Mouse (Mus musculus) layer of hippocampus, adult 9-10 months (tissue): ENCODE measurements around the gene Terf2.
A peak's percentile ranks its signal among the peaks of the same experiment; 100 is the strongest.
"Not testable (repeated sequence)": the region's sequence is repeated elsewhere in the genome, so short reads cannot be mapped to it uniquely, and the experiment has no call there.

Experiments
- DNase-seq: peaks from one replicate; pipeline ENCODE4 v3.0.0; 2022; ENCODE audit warnings: low spot score

Gene Terf2

DNA sequence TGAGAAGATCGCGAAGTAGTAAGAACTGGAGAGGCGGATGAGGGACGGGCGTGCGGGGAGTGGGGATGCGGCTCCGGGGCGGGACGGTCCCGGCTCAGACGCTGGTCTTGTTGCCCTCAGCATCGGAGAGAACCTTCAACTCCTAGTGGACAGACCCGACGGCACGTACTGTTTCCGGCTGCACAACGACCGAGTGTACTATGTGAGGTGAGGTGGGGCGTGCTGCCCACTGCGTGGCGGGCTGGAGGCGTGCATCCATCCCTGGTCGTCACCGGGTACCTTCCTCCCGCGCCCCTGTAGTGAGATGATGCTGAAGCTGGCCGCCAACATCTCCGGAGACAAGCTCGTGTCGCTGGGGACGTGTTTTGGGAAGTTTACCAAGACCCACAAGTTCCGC, 39.4 kb downstream of the Terf2 start:
- DNase-seq: no peak

GRCm38 (mm10) chr8:107056076-107056972, 40.0 kb downstream of the Terf2 start, which contains the start of the genes Cog8 and Nip7:
Gene Cog8, minus strand, starts transcription at chr8:107056689.
Gene Nip7, plus strand, starts transcription at chr8:107056877.
- peak; percentile 94 for DNase-seq

DNA sequence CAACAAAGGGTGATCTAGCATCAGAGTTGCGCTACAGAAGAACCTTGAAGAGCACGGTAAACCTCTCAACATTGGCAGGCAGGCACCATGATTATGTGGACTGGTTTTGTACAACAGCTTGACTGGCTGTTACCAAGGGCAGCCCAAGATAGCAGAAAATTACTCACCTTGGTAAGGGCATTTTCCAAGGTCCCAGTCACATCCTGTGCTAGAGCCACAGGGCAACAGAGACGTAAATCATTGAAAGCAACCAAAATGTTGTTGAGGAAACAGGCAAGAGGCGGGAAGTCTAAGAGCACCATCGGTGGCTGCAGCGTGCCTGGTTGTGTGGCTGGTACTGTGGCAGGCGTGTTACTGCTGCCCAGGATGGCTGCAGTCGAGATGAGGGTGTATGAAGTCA, 44.3 kb downstream of the Terf2 start:
- DNase-seq: no peak

DNA sequence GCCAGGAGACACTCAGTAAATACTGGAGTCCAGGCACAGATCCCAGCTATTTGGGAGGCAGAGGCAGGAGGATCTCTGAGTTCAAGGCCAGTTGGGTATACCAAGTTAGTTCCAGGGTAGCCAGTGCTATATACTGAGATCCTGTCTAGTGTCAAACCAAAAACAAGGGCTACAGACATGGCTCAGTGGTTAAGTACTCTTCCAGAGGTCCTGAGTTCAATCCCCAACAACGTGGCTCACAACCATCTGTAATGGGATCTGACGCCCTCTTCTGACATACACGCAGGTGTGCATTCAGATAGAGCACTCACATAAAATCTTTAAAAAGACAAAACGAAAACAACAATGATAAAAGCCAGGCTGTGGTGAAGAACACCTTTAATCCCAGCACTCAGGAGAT, 46.9 kb downstream of the Terf2 start:
- no peak for DNase-seq

DNA sequence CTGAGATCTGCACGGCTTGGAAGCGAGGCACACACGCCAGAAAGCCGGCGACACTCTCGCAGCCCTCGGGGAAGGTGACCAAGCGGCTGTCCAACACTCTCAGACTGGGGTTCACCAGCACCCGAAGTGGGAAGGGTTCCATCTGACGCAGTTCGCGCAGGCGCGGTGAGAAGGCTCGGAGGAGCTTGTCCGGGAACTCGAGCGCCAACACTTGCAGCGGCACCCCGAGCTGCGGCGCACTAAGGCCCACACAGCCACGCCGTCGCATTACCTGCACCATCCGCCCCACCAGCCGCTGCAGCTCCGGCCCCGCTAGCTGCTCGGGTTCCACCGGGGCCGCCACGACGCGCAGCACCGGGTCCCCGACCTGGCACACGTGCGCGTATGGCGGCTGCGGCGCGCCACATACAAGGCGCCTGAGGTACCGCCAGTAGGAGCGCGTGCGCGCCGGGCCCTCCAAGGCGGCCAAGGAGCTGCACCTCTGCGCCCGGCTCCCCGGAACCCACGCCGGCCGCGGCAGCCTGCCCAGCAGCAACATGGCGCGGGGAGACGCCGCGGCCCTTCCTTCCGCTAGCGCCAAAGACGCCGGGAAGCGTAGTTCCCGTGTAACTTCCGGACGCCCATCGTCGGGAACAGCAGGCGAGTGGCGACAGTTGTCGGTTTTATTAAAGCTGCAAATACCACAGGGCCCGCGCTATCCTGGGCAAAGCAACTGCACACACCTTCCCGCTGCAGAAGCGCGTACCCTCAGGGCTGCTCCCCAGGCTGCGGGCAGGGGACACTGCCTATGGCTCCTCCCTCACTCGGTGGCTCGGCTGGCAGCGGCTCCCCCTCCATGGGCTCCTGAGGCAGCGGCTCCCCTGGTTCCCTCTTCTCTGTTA, 48.0 kb downstream of the Terf2 start, which contains the start of gene Pdf:
TSS of gene Pdf (minus strand) at position 554 of the 881 bp plus-strand sequence.
- DNase-seq: peak; percentile 55

DNA sequence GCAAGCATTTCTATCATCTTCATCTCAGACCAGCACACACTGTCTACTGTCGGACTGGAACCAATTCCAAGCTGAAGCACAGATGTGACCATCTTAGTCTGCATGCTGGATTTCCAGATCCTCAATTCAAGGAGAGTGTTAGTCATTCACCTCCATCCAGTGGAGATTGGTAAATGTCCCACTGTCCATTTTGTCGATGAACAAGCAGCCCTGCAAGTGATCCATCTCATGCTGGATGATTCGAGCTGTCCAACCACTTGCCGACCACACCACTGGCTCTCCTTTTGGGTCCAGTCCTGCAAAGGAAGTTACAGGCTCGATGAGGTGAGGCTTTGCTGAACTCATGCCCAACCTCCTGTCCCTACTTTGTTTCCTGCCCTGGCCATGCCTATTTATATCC, 49.4 kb downstream of the Terf2 start:
- no peak for DNase-seq

- DNase-seq: no peak
Observed at GRCm38 (mm10) chr8:107045478-107045877, 50.9 kb downstream of the Terf2 start.

DNA sequence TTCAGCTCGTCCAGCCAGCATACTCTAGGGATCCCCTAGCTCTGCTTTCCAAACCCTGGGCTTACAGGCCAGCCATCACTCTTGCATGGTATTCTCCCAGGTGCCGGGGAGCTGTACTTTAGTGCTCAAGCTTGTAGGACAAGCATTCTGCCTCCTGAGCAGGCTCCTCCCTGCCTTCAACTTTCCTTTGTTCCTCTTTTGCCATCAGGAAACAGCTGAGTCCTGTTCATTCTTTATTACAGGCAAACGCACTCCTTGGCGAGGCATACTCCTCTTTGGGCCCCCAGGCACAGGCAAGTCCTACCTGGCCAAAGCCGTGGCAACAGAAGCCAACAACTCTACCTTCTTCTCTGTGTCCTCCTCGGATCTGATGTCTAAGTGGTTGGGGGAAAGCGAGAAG, 55.7 kb downstream of the Terf2 start:
- DNase-seq: no peak

DNA sequence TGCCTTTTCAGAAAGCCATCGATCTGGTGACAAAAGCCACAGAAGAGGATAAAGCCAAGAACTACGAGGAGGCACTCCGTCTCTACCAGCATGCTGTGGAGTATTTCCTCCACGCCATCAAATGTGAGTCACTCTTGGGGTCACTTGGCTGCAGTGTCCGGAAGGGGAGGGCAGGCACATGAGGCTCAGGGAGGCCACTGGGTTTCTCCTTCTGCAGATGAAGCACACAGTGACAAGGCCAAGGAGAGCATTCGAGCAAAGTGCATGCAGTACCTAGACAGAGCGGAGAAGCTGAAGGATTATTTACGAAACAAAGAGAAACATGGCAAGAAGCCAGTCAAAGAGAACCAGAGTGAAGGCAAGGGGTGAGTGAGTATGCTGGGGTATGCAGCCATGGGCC, 59.7 kb downstream of the Terf2 start:
- DNase-seq: no peak

GRCm38 (mm10) chr8:107035641-107036040, 60.7 kb downstream of the Terf2 start:
- no peak for DNase-seq

DNA sequence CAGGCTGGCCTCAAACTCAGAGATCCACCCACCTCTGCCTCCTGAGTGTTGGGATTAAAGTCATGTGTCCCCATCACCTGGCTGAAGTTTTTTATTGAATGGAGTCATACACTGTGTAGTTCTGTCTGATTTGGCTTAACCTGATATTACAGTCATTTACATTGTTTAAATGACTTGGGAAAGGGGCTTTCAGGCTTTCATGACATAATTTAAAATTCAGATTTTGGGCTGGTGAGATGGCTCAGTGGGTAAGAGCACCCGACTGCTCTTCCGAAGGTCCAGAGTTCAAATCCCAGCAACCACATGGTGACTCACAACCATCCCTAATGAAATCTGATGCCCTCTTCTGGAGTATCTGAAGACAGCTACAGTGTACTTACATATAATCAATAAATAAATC, 62.7 kb downstream of the Terf2 start:
- DNase-seq: not testable (repeated sequence)

DNA sequence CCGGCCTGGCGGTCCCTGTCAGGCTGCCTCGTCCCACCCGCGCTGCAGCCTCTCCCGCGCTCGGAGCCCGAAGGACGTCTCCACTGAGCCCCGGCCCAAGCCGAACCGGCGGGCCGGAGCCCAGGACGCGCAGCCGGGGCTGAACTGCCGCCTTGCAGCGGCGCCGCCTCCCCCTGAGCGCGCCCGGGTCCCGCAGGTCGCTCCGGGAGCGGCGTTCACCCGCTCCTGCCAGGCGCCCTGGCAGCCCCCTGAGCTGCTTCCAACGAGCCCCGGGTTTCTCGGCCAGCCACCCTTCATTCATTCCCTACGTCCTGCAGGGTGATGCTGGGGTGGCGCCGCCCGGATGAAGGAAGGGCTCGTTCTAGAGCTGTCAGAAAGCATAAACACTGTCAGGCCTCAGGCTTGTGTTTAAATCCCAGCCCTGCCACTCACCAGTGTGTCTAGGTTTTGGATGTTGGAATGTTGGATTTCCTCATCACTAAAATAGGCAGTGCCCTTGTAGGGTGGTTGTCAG, 64.7 kb downstream of the Terf2 start:
- no peak for DNase-seq

DNA sequence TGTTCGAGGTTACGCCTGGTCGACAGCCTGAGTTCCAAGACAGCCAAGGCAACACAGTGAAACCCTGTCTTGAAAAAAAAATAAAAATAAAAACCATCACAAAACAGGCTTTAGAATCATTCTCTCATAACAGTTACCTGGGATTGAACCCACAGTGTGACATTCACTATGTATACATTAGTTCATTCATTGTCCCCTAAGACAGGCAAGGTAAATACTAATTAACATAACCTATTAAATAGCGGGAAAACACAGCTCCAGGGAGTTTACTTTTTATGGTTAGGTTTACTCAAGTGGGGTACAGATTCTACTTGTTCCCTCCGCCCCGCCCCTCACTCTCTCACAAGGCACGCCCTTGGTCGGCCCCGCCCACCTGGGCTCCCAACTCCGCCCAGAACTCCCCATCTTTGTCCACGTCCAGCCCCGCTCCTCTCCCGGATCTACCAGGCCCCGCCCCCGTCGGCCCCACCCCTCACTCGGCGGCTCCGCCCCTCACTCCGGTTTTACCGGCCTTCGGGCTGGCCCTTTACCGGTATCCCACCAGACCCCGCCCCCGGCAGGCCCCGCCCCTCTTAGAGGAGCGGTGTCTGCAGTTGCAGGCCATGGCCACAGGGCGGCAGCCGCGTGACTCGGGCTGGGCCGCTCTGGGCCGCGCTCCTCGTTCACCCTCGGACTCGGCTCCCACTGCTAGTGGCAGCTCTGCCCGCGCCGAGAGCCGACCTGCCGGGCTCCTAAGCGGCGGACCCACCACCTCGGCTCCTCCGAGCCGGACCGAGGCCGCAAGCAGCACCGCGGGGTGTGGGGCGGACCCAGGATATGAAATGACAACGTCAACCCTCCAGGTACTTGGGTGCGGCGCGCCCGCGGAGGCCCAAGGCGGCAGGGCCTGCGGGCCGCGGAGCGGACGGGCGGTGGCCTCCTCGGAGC, 65.4 kb downstream of the Terf2 start, which contains the start of gene Vps4a:
TSS of gene Vps4a (plus strand) at position 573 of the 927 bp plus-strand sequence.
- peak; percentile 96 for DNase-seq

DNA sequence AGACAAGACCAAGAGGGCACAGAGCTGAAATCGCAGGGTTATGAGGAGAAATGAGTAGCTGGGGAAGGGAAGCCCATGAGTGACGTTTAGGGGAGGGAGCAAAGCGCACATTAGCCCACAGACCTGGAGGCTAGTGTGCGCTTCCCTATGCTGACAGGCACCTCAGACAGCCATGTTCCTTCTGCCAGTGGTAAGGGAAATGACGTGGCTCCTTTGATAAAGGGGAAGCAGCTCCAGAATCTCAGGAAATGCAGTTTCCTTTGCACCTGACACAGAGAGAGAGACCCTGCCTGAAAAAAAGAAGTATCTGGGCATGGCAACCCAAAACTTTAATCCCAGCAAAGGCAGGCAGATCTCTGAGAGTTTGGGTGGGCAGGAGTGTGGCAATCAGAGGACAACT, 66.3 kb downstream of the Terf2 start:
- no peak for DNase-seq

DNA sequence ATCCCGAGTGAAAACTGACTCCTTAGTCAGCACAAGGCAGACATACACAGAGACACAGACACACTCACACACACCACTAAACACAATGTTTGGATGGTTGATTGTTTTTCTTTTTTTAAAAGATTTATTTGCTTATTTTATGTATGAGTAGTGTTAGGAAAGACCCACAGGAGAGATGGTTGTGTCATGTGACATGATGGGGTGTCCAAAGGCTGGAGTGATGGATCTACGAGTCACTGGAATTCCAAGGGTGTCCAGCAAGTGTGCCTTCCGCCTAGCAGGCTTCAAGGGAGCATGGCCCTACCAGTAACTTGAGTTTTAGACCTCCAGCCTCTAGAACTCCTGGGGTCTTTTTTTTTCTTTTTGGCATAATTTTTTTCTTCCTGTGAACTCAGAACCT, 67.0 kb downstream of the Terf2 start:
- DNase-seq: no peak

- DNase-seq: no peak
Observed at GRCm38 (mm10) chr8:107023479-107023878, 72.9 kb downstream of the Terf2 start.
